ENCODE assay signal across 7 mouse cellular contexts in the genomic region with DNA sequence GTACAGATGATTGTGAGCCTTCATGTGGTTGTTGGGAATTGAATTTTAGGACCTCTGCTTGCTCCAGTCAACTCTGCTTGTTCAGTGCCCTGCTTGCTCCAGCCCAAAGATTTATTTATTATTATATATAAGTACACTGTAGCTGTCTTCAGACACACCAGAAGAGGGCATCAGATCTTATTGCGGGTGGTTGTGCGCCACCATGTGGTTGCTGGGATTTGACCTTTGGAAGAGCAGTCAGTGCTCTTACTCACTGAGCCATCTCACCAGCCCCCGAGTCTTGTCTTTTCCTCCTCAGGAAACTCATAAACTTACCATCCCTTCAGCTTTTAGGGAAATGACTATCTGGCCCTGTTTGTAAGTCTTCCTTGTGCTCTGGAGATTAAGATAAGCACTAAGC. TPM values are rescaled to one million over a fixed set of nuclear protein-coding genes. Genes with fewer than 3 reads are reported as not detected.
DNase-seq lines count a peak whose midpoint lies in the region; ATAC-seq and TF ChIP-seq lines count a peak whose summit lies in the region.
"Not testable (repeated sequence)": the region's sequence is repeated elsewhere in the genome, so short reads cannot be mapped to it uniquely, and the experiment has no call there.

No protein-coding gene starts in this region.

- not testable (repeated sequence) for H3K4me1 ChIP-seq in cortical plate, adult 2 months (ENCODE audit: control insufficient read depth, insufficient read depth, low read length); heart, adult 2 months (ENCODE audit: control insufficient read depth, insufficient read depth, low read length); kidney, postnatal 0 days (replicated peaks; ENCODE audit: insufficient read depth, low read length)
- H3K4me1 ChIP-seq in liver, postnatal 0 days (ENCODE audit: insufficient read depth), result peaks cover 17% of the 10 kb centered on the region

- TF ChIP-seq POLR2A in cortical plate, adult 2 months (IDR thresholded peaks at IDR 0.05; ENCODE audit: extremely low read depth, insufficient read depth, low read length); heart, adult 2 months (IDR thresholded peaks at IDR 0.05; ENCODE audit: insufficient read depth, low read depth, low read length): not testable (repeated sequence)

- not testable (repeated sequence) for H3K9ac ChIP-seq in heart, adult 2 months (ENCODE audit: low read depth, low read length); kidney, postnatal 0 days (ENCODE audit: low read depth, low read length); liver, postnatal 0 days (replicated peaks)

- H3K27me3 ChIP-seq in Patski; heart, adult 2 months (ENCODE audit: control insufficient read depth, insufficient read depth, low read length); kidney, postnatal 0 days (ENCODE audit: insufficient read depth, low read length); liver, postnatal 0 days (ENCODE audit: insufficient read depth, low read length): not testable (repeated sequence)

- intact Hi-C loops in heart, adult 2 months (cut with DNase I), result not testable (repeated sequence)

- peak; percentile 43 for DNase-seq in 416B (ENCODE audit: low read depth)
- DNase-seq in Patski (ENCODE audit: low read depth, low spot score); heart, adult 2 months; kidney, postnatal 0 days (ENCODE audit: low spot score); liver, postnatal 0 days: not testable (repeated sequence)
- DNase-seq in thymus, postnatal 14 days, result peak; percentile 22

- H3K9me3 ChIP-seq in kidney, postnatal 0 days (replicated peaks; ENCODE audit: low read length); liver, postnatal 0 days (ENCODE audit: low read length): not testable (repeated sequence)

- in situ Hi-C loops in Patski (cut with MboI; ENCODE audit: low pct_unique_long_range_greater_than_20kb), result not testable (repeated sequence)

- 0 out of 2 replicates have a peak, but pooled peaks have one; percentile 3 for TF ChIP-seq EP300 in heart, adult 2 months (IDR thresholded peaks at IDR 0.05; ENCODE audit: insufficient read depth, low read depth, low read length)
- TF ChIP-seq EP300 in liver, postnatal 0 days (IDR thresholded peaks at IDR 0.05; ENCODE audit: low read depth), result not testable (repeated sequence)

- H3K4me2 ChIP-seq in kidney, postnatal 0 days (ENCODE audit: low read length); liver, postnatal 0 days (ENCODE audit: low read depth, low read length): not testable (repeated sequence)

- not testable (repeated sequence) for H3K4me3 ChIP-seq in cortical plate, adult 2 months (ENCODE audit: insufficient read depth, low read length); heart, adult 2 months; kidney, postnatal 0 days (replicated peaks; ENCODE audit: low read depth, low read length); liver, postnatal 0 days (ENCODE audit: low read depth, low read length)

- H3K36me3 ChIP-seq in heart, adult 2 months (ENCODE audit: control insufficient read depth, insufficient read depth, low read length); kidney, postnatal 0 days (ENCODE audit: insufficient read depth, low read length); liver, postnatal 0 days (replicated peaks; ENCODE audit: insufficient read depth, low read length): not testable (repeated sequence)

- POLR2A ChIA-PET in Patski (lab: Charles Lee), result not testable (repeated sequence)

- CTCF ChIA-PET in Patski (lab: Charles Lee), result interaction anchor here (1.0 kb wide), 2 partner anchors 10 to 44 kb away, joined by 3 read pairs; no protein-coding TSS in a partner anchor

- not testable (repeated sequence) for ATAC-seq in Patski; kidney, postnatal 0 days (replicated peaks; ENCODE audit: low FRiP score, low read depth); liver, postnatal 0 days

- H3K79me2 ChIP-seq in heart, adult 2 months (replicated peaks; ENCODE audit: control insufficient read depth, insufficient read depth, low read length), result not testable (repeated sequence)

- peak; percentile 55 for TF ChIP-seq CTCF in Patski (IDR thresholded peaks at IDR 0.05)
- 0 out of 2 replicates have a peak, but pooled peaks have one; percentile 16 for TF ChIP-seq CTCF in cortical plate, adult 2 months (IDR thresholded peaks at IDR 0.05; ENCODE audit: extremely low read depth, insufficient read depth, low read length)
- TF ChIP-seq CTCF in heart, adult 2 months (IDR thresholded peaks at IDR 0.05), result peak; percentile 42
- peak; percentile 57 for TF ChIP-seq CTCF in kidney, postnatal 0 days (IDR thresholded peaks at IDR 0.05; ENCODE audit: low read depth)
- TF ChIP-seq CTCF in liver, postnatal 0 days (IDR thresholded peaks at IDR 0.05; ENCODE audit: low read depth), result peak; percentile 44

- WGBS in heart, adult 2 months, result 46% methylated on average over 3 of the region's 3 CpGs
- WGBS in kidney, postnatal 0 days, result 32% methylated on average over 3 of the region's 3 CpGs
- WGBS in liver, postnatal 0 days (ENCODE audit: insufficient replicate concordance), result 34% methylated on average over 3 of the region's 3 CpGs

- H3K27ac ChIP-seq in cortical plate, adult 2 months (ENCODE audit: insufficient read depth, low read length); heart, adult 2 months; kidney, postnatal 0 days; liver, postnatal 0 days (ENCODE audit: low read depth): not testable (repeated sequence)

RNA-seq across cellular contexts. Expression of a gene that starts 40.2 kb away (rescaled TPM):
- polyA plus RNA-seq in Patski (2021), result 68.5 TPM
- polyA plus RNA-seq in cortical plate, adult 2 months (2012; rRNA removed), result 38.0 and 39.5 TPM in 2 replicates
- total RNA-seq in heart, adult 2 months (2021), result 10 to 100 TPM; 35.3 to 37.5 TPM
- polyA plus RNA-seq in heart, adult 2 months (2012; rRNA removed), result 15.0 and 22.5 TPM in 2 replicates
- polyA plus RNA-seq in kidney, postnatal 0 days (2015; fragmentation: Nextera tagmentation; extraction: Ambion mirVana), result 13.0 and 13.9 TPM in 2 replicates
- 3.5 and 3.7 TPM in 2 replicates for polyA plus RNA-seq in liver, postnatal 0 days (2015; fragmentation: Nextera tagmentation; extraction: Ambion mirVana)
